Mouse (Mus musculus): ENCODE measurements around the gene Zfp101.

Zfp101 gene

GRCm38 (mm10) chr17:33394182-33395034 lies at the start of gene Zfp101:
Gene Zfp101 (minus strand): TSS chr17:33394641.
- peak; percentile 64 for DNase-seq (ENCODE audit: low spot score)

- no peak for DNase-seq (ENCODE audit: low spot score)
Observed at GRCm38 (mm10) chr17:33441159-33441558, 46.7 kb upstream of the Zfp101 start.

- DNase-seq (ENCODE audit: low spot score) = peak; percentile 29
Observed at GRCm38 (mm10) chr17:33439922-33440321, 45.5 kb upstream of the Zfp101 start.

- DNase-seq (ENCODE audit: low spot score) = peak; percentile 80
Observed at GRCm38 (mm10) chr17:33439148-33439547, 44.7 kb upstream of the Zfp101 start.

GRCm38 (mm10) chr17:33432019-33432946 lies 37.8 kb upstream of the Zfp101 start, which contains the start of gene Actl9:
Gene Actl9 (plus strand): TSS chr17:33432896.
- DNase-seq (ENCODE audit: low spot score) = no peak

GRCm38 (mm10) chr17:33392271-33392670 lies 2.2 kb downstream of the Zfp101 start:
- DNase-seq (ENCODE audit: low spot score) = no peak

- no peak for DNase-seq (ENCODE audit: low spot score)
Observed at GRCm38 (mm10) chr17:33385705-33386104, 8.7 kb downstream of the Zfp101 start.

GRCm38 (mm10) chr17:33372795-33373194 lies 21.6 kb downstream of the Zfp101 start:
- no peak for DNase-seq (ENCODE audit: low spot score)

GRCm38 (mm10) chr17:33358411-33359384 lies 35.7 kb downstream of the Zfp101 start, which contains the start of gene Zfp81:
Gene Zfp81 (minus strand): TSS chr17:33358878.
- DNase-seq (ENCODE audit: low spot score) = peak; percentile 63

- no peak for DNase-seq (ENCODE audit: low spot score)
Observed at GRCm38 (mm10) chr17:33352981-33353380, 41.5 kb downstream of the Zfp101 start.

Data from urinary bladder, postnatal 25 days (tissue).